Mouse (Mus musculus): Measurements from ENCODE around the gene Grk4.
"Not testable (repeated sequence)": the region's sequence is repeated elsewhere in the genome, so short reads cannot be mapped to it uniquely, and the experiment has no call there.

The Grk4 gene

DNA sequence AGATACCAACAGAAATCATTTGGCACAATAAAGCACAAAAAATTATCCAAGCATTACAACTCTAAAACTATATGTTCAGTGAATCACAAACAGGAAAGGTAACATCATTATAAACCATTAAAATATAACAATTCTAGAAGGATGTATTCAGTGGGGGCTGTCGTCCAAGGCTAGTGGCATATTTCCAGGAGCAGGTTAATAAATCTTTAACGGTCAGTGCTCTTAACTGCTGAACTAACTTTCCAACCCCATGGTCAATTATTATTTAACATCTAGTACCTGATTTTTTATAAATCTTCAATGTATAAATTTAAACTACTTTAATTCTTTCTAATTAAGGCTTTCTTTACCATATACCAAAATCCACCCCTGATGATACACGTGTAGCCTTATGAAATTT, 54.2 kb downstream of the Grk4 start:
- not testable (repeated sequence) for DNase-seq (ENCODE audit: low spot score)

- DNase-seq (ENCODE audit: low spot score), result no peak
These were observed 54.6 kb downstream of the Grk4 start for GRCm38 (mm10) chr5:34714816-34715215.

GRCm38 (mm10) chr5:34729141-34729540, 69.0 kb downstream of the Grk4 start:
- no peak for DNase-seq (ENCODE audit: low spot score)

DNA sequence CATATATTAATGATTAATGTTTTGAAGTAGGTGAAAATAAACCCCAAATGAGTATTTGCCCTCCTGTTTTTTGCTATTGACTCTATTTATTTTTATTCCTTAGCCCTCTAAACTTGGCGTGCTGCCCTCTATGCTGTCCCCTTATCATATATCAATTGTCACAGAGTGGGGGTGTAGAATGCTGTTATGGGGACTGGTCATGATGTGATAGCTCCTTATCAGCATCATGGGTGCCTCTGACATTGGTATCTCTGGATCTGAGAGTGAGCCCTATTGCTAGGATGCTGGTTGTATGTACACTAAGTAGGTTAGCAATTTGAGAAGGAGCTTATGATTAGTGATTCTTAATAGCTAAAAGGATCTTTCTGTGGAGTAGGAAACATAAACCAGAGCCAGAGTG, 70.1 kb downstream of the Grk4 start:
- DNase-seq (ENCODE audit: low spot score), result no peak

GRCm38 (mm10) chr5:34751477-34751876, 91.3 kb downstream of the Grk4 start:
- no peak for DNase-seq (ENCODE audit: low spot score)

GRCm38 (mm10) chr5:34758762-34759161, 98.6 kb downstream of the Grk4 start:
- DNase-seq (ENCODE audit: low spot score), result no peak

DNA sequence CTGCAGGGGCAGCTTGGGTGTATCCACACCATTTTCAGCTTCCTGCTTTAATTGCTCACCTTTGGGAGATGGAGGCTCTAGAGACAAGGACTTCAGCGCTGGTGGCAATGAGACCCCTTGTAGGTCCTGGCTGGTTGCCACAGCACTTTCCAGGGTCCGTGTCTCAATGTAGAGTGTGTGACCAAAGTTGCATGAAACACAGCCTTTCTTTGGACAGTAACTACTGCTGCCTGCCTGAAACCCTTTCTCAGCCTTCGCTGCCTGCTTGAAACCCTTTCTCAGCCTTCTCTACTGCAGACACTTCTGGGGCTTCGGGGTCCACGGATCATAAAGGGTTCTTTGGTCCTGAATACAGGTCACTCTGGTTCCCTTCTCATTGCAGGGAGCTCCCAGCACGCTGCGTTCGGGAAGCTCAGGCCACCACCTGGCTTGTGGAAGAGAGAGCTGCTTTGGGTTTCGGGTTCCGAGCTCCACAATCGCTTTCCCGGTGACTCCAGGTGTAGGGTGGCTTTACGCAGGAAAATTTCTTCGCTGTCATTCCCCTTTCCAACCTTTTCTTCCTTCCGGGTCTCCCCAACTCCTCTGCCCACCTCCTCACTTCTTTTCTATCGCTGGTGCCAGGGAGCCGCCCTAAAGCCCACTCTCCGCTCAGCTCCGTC, 100.8 kb downstream of the Grk4 start:
- no peak for DNase-seq (ENCODE audit: low spot score)

DNA sequence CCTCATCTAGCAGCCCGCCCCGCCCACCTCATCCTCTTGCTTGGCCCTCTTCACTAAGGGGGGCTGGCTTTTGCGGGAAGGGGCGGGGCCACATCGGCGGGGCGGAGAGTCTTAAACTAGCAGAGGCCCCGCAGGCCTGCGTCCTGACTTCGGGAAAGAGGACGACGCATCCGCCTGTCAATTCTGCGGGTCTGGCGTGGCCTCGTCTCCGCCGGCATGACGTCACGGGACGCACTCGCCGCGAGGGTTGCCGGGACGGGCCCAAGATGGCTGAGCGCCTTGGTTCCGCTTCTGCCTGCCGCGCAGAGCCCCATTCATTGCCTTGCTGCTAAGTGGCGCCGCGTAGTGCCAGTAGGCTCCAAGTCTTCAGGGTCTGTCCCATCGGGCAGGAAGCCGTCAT, 101.3 kb downstream of the Grk4 start, which contains the start of gene Htt:
Htt (plus strand) TSS at position 232 of the 400 bp plus-strand sequence.
- peak; percentile 88 for DNase-seq (ENCODE audit: low spot score)

GRCm38 (mm10) chr5:34761934-34762611, 101.9 kb downstream of the Grk4 start:
- peak; percentile 46 for DNase-seq (ENCODE audit: low spot score)

DNA sequence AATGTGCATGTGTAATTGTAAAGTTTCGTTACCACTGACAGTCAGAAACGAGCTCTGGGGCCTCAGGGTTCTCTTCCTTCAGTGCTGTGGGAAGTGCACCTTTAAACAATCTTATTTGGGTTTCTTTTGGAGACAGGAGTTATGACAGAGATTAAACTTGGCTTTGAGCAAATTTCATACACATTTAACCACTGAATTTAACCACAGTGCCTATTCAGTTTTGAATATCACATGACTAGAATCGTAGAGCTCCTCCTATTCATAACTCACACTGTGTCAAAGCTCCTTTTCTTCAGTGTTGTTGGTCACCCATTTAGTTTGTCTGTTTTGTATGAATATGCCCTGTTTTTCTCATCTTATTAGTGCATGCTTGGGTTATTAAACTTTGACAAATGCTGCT, 111.6 kb downstream of the Grk4 start:
- no peak for DNase-seq (ENCODE audit: low spot score)

- DNase-seq (ENCODE audit: low spot score), result no peak
These were observed 112.6 kb downstream of the Grk4 start for GRCm38 (mm10) chr5:34772696-34773245.

- DNase-seq (ENCODE audit: low spot score), result no peak
These were observed 113.2 kb downstream of the Grk4 start for GRCm38 (mm10) chr5:34773392-34773791.

- no peak for DNase-seq (ENCODE audit: low spot score)
These were observed 124.8 kb downstream of the Grk4 start for GRCm38 (mm10) chr5:34785027-34785426.

DNA sequence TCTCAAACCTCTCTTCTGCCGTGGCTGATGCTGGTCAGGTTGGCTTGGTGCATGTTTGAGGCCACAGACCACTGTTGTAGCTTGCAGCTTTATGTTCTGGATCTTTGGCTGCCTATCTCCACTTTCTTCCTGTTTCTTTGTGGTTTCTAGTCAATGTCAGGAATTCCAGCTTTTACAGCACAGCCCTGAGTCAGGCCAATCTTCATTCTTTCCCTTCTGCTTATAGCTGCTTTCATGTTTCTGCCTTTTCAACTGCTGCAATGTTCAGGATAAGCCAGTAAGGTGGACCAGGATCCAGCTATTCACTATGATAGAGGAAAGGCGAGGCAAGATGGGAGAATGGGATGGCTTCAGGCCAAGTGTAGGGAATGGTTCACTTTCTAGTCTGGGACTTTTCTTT, 131.0 kb downstream of the Grk4 start:
- no peak for DNase-seq (ENCODE audit: low spot score)

DNA sequence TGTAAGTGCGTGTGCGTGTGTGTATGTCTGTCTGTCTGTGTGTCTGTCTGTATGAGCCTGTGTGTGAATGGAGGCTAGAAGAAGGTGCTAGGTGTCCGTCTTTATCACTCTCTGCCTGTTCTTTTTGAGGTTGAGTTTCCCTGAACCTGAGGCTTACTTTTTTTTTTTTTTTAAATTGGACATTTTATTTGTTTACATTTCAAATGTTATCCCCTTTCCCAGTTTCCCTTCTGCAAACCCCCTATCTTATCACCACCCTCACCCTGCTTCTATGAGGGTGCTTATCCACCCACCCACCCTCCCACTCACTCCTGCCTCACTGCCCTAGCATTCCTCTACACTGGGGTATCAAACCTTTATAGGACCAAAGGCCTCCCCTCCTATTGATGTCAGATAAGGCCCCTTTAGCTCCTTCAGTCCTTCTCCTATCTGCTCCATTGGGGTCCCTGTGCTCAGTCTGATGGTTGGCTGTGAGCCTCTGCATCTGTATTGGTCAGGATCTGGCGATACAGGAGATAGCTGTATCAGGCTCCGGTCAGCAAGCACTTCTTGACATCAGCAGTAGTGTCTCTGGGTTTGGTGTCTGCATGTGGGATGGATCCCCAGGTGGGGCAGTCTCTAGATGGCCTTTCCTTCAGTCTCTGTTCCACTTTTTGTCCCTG, 140.2 kb downstream of the Grk4 start:
- no peak for DNase-seq (ENCODE audit: low spot score)

Data from spleen, adult 12 weeks (tissue).